Mouse (Mus musculus) layer of hippocampus, postnatal 36 days (tissue): ENCODE results near the gene Hsf2bp. TPM values are rescaled to one million over a fixed set of nuclear protein-coding genes. Genes with fewer than 3 reads are reported as not detected.
"Not testable (repeated sequence)": the region's sequence is repeated elsewhere in the genome, so short reads cannot be mapped to it uniquely, and the experiment has no call there.

Experiments
- DNase-seq, 2 experiments: peaks; one replicate each; pipeline ENCODE4 v3.0.0; 2022
- total RNA-seq, 2 experiments: library from RNA; stranded (reverse); gene quantifications; 2 replicates each; pipeline ENCODE4 v1.2.3; 2021

Hsf2bp gene
- 1 to 10 TPM in 1 of 2 experiments, under 1 TPM in 1; 0.43 to 1.3 TPM for total RNA-seq

DNA sequence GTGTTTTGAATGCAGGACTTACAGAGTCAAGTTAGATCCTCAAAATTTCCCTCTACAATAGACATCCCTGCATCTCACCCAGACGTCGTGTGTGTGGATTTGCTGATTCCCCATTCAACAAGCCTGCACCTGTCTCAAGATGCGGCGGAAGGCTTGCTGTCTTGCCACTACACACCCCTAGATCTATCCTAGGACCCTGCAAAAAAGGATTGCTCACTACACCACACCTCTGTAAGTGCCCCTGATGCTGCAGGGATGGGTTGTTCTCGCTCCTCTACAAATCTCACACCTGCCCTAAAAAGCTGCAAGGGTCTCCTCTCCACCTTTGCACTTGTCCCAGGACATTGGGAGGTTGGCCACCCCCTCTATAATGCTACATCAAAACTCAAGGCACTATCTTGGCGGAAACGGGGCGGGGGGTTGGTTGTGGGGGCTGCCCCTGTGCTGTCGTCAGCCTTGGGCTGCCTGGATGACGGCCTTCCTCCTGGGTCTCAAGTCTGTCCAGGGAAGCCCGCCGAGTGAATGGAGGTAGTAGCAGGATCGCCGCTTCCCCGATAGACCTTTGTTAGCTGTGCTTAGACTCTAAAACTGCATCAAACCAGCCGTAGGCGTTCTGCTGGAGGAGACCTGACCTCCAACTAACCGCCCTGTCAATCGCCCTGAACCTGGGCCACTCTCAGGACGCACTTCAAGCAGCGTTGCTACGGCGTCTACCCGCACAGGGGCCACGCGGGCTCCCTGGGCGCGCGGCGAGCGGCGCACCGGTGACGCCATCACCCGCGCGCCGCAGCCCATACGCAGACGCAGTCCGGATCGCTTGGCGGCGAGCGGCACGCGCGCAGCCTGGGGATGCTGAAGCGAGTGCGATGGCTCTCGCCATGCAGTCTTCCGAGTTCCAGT lies at the start of gene Hsf2bp, which contains the start of gene Rrp1b:
Hsf2bp (minus strand) TSS at position 741 of the 900 bp plus-strand sequence.
Rrp1b (plus strand) TSS at position 492 of the 900 bp plus-strand sequence.
- peak; percentile 74 to 79 for DNase-seq

GRCm38 (mm10) chr17:32083351-32083750 lies 47.2 kb upstream of the Hsf2bp start:
- DNase-seq = no peak

DNA sequence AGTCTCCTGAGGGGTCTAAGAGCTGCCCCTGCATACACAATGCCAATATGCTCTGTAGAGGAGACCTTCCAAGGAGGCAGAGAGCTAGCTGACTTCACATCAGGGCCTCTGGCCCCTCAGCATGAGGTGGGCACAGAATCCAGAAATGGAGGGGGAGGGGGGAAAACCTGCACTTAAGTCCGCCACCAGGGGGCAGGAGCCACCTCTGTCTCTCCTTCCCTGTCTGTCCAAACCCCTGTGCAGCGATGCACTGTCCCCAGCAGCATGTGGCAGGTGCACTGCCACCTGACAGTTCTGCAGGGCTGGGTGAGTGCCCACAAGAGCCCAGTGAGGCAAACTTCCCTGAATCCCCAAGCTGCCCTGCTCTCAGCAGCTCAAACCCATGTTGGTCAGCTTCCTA lies 39.0 kb upstream of the Hsf2bp start:
- peak; percentile 21 to 25 for DNase-seq

- no peak for DNase-seq
Observed at GRCm38 (mm10) chr17:32074658-32075057, 38.5 kb upstream of the Hsf2bp start.

- DNase-seq = peak; percentile 80 to 83
Observed at GRCm38 (mm10) chr17:32073359-32073758, 37.2 kb upstream of the Hsf2bp start.

DNA sequence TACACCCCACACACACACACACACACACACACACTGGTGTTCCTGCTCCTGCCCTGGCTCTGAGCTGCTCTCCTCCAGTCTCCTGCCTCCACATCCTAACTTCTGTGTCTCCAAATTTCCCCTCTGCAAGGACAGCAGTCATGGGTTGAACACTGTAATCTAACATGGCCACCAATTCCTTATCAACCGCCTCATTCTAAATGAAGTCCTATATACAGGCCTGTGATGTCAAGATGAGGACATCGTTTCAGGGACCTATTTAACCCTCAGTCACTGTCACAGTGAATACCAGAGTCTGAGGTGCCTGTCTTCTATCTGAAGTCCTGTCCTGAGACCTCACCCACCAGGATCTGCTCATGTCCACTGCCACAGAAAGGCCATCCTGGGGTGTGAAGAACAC lies 32.7 kb upstream of the Hsf2bp start:
- no peak for DNase-seq

DNA sequence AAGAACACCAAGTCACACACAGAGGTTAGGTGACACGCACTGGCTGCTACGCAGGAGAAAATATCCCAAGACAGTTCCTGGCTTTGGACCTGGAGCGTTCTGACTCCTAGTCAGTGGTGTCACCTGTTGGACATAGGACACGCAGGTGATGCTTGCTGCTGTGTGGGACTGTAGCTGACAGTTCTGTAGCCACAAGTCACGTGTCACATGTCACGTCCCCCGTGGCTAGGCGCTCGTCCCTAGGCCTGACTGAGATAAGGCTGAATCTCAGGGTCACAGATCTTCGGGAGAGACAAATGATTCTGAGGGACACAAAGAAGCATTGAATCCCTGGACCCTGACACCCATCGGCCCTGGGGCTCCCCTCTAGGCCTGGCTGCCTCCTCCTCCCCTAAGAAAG lies 32.2 kb upstream of the Hsf2bp start:
- DNase-seq = no peak

GRCm38 (mm10) chr17:32067541-32067940 lies 31.4 kb upstream of the Hsf2bp start:
- DNase-seq = no peak

GRCm38 (mm10) chr17:32064762-32065161 lies 28.6 kb upstream of the Hsf2bp start:
- not testable (repeated sequence) for DNase-seq

GRCm38 (mm10) chr17:32063654-32064053 lies 27.5 kb upstream of the Hsf2bp start:
- DNase-seq = no peak

DNA sequence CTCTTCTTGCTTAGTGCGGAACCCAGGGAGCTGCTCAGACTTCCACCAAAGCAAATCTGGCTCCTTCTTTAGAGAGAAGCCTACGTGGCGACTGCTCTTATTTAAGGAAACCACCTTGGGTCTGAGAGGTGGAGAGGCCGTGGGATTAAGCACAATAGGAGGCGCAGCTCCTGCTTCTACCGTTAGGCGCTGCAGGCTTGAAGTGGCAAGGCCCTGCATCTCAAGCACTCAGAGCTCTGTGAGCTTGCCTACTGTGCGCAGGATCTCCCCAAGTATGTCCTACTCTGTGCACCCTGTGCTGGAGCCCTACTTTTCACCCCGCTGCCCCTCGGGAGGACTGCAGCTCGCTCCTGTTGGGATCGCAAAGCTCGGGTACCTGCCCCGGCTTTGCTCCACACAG lies 25.1 kb upstream of the Hsf2bp start:
- DNase-seq = no peak

GRCm38 (mm10) chr17:32059084-32059483 lies 22.9 kb upstream of the Hsf2bp start:
- DNase-seq = no peak

DNA sequence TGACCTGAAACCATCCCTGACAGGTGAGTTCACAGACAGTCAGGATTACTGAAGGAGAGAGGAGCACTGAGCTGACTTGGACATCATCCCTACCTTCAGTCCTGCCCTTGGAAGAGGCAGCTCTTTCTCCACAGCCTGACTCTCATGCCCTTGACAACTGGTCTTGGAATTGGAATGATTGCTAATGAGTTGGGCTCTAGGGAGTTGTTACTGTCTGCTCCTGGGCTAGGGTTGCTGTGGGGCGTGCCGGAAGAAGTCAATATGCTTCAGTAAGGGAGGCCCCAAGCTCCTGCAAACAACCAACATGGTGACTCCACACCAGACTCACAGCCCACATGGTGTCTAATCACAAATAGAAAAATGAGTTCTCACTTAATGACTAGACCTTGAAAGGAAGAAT lies 21.7 kb upstream of the Hsf2bp start:
- DNase-seq = no peak

GRCm38 (mm10) chr17:32053677-32054076 lies 17.5 kb upstream of the Hsf2bp start:
- DNase-seq = no peak

GRCm38 (mm10) chr17:32052237-32053080 lies 16.3 kb upstream of the Hsf2bp start:
- DNase-seq = no peak

DNA sequence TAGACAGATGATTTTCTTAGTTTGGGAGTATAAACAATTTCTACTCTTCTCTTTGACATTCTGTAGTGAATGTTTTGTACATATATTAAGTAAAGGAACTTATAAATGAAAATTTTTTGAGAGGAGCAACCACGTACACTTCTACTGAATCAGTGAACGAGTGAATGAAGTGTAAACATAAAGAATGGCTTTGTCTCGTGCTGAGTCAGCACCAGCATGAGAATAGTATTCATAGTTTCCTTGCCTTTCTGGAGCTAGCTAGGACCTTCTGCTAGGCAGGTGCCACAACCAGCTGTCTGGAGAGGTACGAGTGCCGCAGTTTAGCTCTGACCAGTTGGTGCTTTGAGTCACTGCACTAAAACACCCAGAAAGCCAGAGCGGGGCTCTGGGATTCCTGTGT lies 14.5 kb upstream of the Hsf2bp start:
- no peak for DNase-seq

DNA sequence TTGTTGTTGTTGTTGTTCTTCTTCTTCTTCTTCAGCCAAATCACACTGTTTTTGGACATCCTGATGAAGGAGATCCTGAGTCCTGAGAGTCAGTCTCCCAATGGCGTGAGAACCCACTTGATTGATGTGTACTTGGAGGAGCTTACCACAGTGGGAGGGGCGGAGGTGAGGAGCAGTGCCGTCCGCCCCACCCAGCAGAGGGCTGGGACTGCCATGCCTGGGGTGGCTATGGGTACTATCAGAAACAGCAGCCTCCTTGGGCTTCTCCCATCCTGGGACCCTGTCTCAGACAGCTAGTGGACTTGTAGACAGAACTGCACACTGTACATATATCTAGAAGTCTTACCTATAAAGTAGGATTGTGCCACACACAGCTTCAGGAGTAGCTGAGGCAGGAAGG lies 13.8 kb upstream of the Hsf2bp start:
- DNase-seq = no peak

DNA sequence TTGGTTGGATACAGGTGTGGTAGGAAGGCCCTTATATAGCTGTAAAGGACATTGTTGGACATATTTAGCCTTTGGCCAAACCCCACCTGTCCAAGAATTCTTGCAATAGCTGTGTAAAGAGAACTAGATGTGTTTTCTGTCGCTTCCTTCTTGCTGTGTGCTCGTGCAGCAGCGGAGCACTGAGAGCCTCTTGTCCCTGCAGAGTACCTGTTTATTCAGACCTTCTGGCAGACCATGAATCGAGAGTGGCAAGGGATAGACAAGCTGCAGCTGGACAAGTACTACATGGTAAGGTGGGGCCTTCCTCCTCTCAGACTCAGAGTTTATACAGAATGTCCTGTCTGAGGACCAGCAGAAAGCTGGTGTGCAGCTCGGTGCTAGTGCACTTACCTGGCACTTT lies 12.2 kb upstream of the Hsf2bp start:
- no peak for DNase-seq

DNA sequence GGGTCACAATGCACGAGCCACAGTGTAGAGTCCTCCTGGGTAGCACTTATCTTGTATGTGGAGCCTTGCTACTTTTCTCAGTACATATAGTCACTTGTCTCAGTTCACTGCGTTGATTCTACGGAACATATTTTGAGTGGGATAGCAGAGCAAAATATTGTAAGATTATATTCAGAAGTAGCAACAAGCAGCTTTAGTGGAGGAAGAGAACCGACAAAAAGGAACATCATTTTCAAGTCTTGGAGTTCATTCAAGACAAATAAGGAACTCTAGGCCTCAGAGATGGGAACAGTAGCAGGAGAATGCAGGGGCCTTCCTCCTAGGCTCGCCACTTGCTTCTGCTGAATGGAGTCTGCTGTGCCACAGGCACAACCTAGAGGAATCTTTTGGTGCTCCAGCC lies 10.4 kb upstream of the Hsf2bp start:
- DNase-seq = peak in 1 of 2 experiments; percentile 22

DNA sequence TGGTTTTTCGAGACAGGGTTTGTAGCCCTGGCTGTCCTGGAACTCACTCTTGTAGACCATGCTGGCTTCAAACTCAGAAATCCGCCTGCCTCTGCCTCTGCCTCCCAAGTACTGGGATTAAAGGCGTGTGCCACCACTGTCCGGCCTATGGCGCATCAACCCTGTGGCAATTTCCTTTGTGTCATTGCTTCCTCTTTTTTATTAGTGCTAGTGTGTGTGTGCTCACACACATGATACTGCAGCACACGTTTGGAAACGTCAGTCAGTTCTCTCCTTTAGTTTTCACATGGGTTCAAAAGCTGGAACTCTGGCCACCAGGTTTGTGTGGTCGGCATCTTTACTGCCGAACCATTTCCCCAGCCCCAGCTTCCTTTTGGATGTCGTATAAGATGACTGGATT lies 4.1 kb upstream of the Hsf2bp start:
- no peak for DNase-seq

- DNase-seq = no peak
Observed at GRCm38 (mm10) chr17:32036509-32037438, 625 bp upstream of the Hsf2bp start.

DNA sequence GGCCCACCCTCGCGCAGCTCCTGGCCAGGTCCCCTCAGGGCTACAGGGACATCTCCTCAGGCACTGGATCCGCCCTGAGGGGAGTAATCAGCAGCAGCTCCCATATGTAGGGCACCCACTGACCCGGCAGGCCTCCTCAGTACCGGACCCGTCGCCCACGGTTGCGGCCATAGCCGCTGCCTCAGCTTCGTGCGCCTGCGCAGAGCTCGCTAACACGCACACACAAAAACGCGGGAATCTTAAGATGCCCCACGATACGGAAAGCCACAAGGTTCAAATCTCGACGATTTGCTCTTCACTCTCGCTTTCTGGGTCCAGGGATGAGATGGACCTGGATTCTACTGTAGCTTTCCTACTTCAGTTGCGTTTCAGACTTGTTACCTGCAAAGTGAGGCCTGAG lies 1.8 kb downstream of the Hsf2bp start:
- DNase-seq = no peak
